Mouse (Mus musculus) neural tube, embryonic 13.5 days (tissue): Measurements from ENCODE around the gene Zfyve28. TPM values are rescaled to one million over a fixed set of nuclear protein-coding genes. Genes with fewer than 3 reads are reported as not detected.

ENCODE experiments used
- ATAC-seq: fragments of 200-750 bp; cut with Nextera tagmentation; 2 replicates; pipeline ENCODE4 v1.8.0; 2017; ENCODE audit warnings: low read depth, mild to moderate bottlenecking, moderate TSS enrichment, moderate library complexity
- H3K27ac ChIP-seq: fragments of 300-500 bp; sonication (generic); replicated peaks from 2 replicates; pipeline ENCODE4 v1.5.1; 2015; ENCODE audit warnings: moderate library complexity, mild to moderate bottlenecking, inconsistent platforms
- H3K27me3 ChIP-seq: fragments of 300-500 bp; sonication (generic); 2 replicates; pipeline ENCODE4 v1.6.1; 2015; ENCODE audit warnings: mild to moderate bottlenecking, inconsistent platforms
- H3K36me3 ChIP-seq: fragments of 300-500 bp; sonication (generic); 2 replicates; pipeline ENCODE4 v1.6.1; 2015; ENCODE audit warnings: mild to moderate bottlenecking, inconsistent platforms
- H3K4me1 ChIP-seq: fragments of 300-500 bp; sonication (generic); replicated peaks from 2 replicates; pipeline ENCODE4 v1.6.1; 2015; ENCODE audit warnings: inconsistent platforms
- H3K4me2 ChIP-seq: fragments of 300-500 bp; sonication (generic); 2 replicates; pipeline ENCODE4 v1.6.1; 2015; ENCODE audit warnings: inconsistent platforms, mild to moderate bottlenecking, moderate library complexity
- H3K4me3 ChIP-seq: fragments of 300-500 bp; sonication (generic); 2 replicates; pipeline ENCODE4 v1.5.1; 2015; ENCODE audit warnings: mild to moderate bottlenecking, inconsistent platforms
- H3K9ac ChIP-seq: fragments of 300-500 bp; sonication (generic); 2 replicates; pipeline ENCODE4 v1.6.1; 2015; ENCODE audit warnings: moderate library complexity, mild to moderate bottlenecking, inconsistent platforms
- H3K9me3 ChIP-seq: fragments of 300-500 bp; sonication (generic); 2 replicates; pipeline ENCODE4 v1.6.1; 2016; ENCODE audit warnings: inconsistent platforms
- WGBS: fragments of 180-500 bp; shearing (Covaris S2); methylation state at CpG from one replicate; pipeline ENCODE4 v1.1.7; 2015; 5-methylcytosine and 5-hydroxymethylcytosine counted together
- polyA plus RNA-seq: library from polyadenylated mRNA; unstranded; fragments of >200 nt; fragmentation: Nextera tagmentation; extraction: Ambion mirVana; gene quantifications from 2 replicates; pipeline ENCODE4 v1.2.1, GENCODE M21; 2015

The Zfyve28 gene
- polyA plus RNA-seq, 1 experiment from 2014 or later, result 6.9 TPM

DNA sequence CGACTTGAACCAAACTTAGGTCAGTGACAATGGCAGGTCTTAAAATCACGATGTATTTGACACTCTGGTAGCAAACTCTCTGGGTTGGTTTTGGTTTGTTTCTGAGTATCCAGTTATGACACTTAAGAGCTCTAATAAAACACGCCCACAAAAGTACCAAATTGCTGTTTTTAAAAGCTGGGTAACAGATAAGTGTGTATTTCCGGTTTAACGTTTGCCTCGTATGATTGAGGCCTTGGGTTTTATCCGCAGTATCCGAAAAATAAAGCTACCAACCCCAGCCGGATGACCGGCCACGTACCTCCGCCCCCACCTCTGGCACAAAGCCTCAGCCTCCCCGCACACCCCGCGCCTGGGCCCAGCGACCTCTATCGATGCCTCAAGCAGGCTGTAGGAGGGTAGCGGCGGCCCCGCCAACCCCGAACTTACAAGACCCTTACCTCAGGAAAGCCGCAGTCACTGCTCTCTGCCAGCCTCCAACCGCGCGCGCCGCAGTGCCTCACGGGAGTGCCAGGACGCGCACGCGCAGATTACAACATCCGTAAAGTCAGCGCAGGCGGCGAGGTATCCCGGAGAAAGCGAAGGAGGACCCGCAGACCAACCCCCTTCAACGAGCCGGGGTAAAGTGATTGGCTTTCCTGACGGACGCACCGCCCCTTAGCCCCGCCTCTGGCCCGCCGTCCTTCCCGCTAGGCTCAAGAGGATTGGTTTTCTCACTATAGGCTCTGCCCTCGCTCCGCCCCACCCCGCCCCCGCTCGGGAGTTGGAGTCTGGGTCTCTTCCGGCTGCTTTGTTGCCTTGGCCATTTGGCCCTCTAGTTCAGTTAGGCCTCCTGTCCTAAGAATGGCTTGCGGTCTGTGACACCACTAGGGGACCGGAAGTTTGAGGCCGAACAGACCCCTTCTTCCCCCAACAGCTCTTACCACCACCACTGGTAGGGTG lies 119.0 kb downstream of the Zfyve28 start, which contains the start of the genes Poln and Haus3:
Poln (minus strand) TSS at position 499 of the 942 bp plus-strand sequence.
Haus3 (minus strand) TSS at position 578 of the 942 bp plus-strand sequence.
- H3K27me3 ChIP-seq, result no peaks in the 10 kb centered on the region
- peaks cover 25% of the 10 kb centered on the region for H3K36me3 ChIP-seq
- peaks cover 44% of the 10 kb centered on the region for H3K4me1 ChIP-seq
- H3K9ac ChIP-seq, result peak within 1 kb of the TSS; percentile 90
- H3K9me3 ChIP-seq, result no peaks in the 10 kb centered on the region
- ATAC-seq, result peak; percentile 100
- H3K4me2 ChIP-seq, result peak within 1 kb of the TSS; percentile 72
- H3K4me3 ChIP-seq, result peak within 1 kb of the TSS; percentile 78
- H3K27ac ChIP-seq, result peak within 1 kb of the TSS; percentile 91
- under 1% methylated on average over 57 of the region's 57 CpGs for WGBS

DNA sequence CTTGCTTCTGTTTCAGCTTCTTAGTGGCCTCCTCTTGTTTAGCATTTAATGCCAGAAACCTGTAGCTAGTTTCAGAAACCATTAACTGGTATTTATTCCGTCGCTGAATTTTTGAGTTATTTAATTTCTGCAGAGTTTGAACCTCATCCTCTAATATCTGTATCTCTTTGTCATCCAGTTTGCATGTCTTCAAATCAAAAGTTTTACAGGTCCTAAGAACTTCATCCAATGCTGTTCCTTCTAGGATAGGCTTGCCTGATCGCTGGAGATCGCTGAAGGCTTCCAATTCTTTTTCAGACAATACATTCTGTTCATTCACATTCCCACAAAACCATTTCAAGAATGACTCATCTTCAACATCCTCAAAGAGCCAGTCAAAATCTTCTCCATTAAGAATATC lies 120.4 kb downstream of the Zfyve28 start:
- H3K36me3 ChIP-seq, result peaks cover 16% of the 10 kb centered on the region
- no peak overlapping the region for H3K4me3 ChIP-seq
- 76% methylated on average over 4 of the region's 4 CpGs for WGBS
- H3K27me3 ChIP-seq, result no peaks in the 10 kb centered on the region
- peak overlapping the region; percentile 2; the same call in 1 of the 2 replicates for H3K4me2 ChIP-seq
- ATAC-seq, result no peak
- H3K9me3 ChIP-seq, result no peaks in the 10 kb centered on the region
- no peak overlapping the region for H3K27ac ChIP-seq
- H3K4me1 ChIP-seq, result peaks cover 44% of the 10 kb centered on the region
- H3K9ac ChIP-seq, result no peak overlapping the region

DNA sequence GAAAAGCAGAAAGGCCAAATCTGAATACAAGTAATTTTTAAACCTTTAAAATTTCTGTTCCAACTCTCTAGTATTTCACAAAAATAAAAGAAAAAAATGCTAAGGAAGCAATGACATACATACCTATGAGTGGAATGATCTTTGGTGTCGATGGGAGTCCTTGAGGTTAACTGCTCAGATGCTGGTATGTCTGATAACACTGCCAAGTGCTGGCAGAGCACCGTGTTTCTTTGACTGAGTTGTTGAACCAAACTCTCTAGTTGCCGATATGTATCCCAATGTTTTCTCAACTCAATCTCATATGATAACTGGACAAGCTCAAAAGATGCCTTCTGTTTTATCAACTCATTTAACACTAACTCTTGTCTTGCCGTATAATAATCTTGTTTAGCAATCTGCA lies 122.5 kb downstream of the Zfyve28 start:
- Histone ChIP-seq H3K4me3 (no peak overlapping the region), H3K4me1 (peaks cover 43% of the 10 kb centered on the region), H3K36me3 (peaks cover 13% of the 10 kb centered on the region), H3K9me3 (no peaks in the 10 kb centered on the region), H3K27ac (no peak overlapping the region), H3K27me3 (no peaks in the 10 kb centered on the region), H3K4me2 (no peak overlapping the region), H3K9ac (no peak overlapping the region)
- 87% methylated on average over 4 of the region's 4 CpGs for WGBS
- no peak for ATAC-seq

DNA sequence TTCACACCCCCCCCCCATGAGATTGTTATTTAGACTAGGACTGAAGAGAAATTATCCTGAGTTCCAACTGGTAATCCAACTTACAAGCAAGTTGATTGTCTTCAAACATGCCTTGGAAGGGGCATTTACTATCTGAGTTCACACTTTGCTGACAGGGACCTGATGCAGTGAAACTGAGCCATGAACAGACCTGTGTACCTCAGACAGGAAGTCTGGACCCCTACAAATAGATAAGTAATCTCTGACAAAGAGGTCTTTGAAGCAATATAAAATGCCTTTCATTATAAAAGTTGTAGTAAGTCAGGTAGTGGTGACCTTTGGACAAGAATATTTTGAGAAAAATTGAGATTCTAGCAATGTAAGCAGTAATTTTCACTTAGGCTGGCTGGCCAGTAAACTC lies 139.8 kb downstream of the Zfyve28 start:
- no peak for ATAC-seq

DNA sequence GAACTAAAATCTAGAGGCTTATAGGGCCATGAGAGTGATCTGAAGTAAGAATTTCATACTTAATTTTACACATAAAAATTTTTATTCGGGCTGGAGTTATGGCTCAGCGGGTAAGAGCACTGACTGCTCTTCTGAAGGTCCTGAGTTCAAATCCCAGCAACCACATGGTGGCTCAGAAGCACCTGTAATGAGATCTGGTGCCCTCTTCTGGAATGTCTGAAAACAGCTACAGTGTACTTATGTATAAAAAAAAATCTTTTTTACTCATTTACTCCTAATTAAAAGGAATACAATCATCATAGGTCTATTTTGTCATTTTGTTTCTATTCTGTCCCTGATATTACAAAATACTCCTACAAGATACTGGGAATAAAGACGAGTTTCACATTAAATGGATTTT lies 140.7 kb downstream of the Zfyve28 start:
- Histone ChIP-seq H3K4me2 (no peak overlapping the region), H3K27me3 (no peaks in the 10 kb centered on the region), H3K9ac (no peak overlapping the region), H3K36me3 (no peaks in the 10 kb centered on the region), H3K4me1 (no peaks in the 10 kb centered on the region), H3K27ac (no peak overlapping the region), H3K9me3 (no peaks in the 10 kb centered on the region), H3K4me3 (no peak overlapping the region)
- 91% methylated on average over 3 of the region's 3 CpGs for WGBS
- ATAC-seq, result no peak

More for the DNA sequence above, 139.8 kb downstream of the Zfyve28 start:
- H3K4me2 ChIP-seq, result no peak overlapping the region
- no peaks in the 10 kb centered on the region for H3K27me3 ChIP-seq
- H3K9ac ChIP-seq, result no peak overlapping the region
- no peaks in the 10 kb centered on the region for H3K4me1 ChIP-seq
- H3K27ac ChIP-seq, result no peak overlapping the region
- no peaks in the 10 kb centered on the region for H3K9me3 ChIP-seq
- H3K36me3 ChIP-seq, result peaks cover 3% of the 10 kb centered on the region; the same call in 1 of the 2 replicates
- H3K4me3 ChIP-seq, result no peak overlapping the region

Other genes with a start within 250 kb of the Zfyve28 start
- gene Poln, start 119.0 kb downstream of the Zfyve28 start, polyA plus RNA-seq, result 0.29 and 1.0 TPM in 2 replicates
- 15.2 and 17.9 TPM in 2 replicates for gene Haus3, start 118.9 kb downstream of the Zfyve28 start, polyA plus RNA-seq
- 27.0 and 31.6 TPM in 2 replicates for gene Mxd4, start 100.7 kb downstream of the Zfyve28 start, polyA plus RNA-seq
- gene Cfap99, start 151 bp upstream of the Zfyve28 start, polyA plus RNA-seq, result not detected in 2 replicates
- 134 and 135 TPM in 2 replicates for gene Rnf4, start 47.8 kb upstream of the Zfyve28 start, polyA plus RNA-seq
- 14.3 and 15.2 TPM in 2 replicates for gene Fam193a, start 81.5 kb upstream of the Zfyve28 start, polyA plus RNA-seq
- gene Tnip2, start 225.5 kb upstream of the Zfyve28 start, polyA plus RNA-seq, result 8.1 and 11.3 TPM in 2 replicates
- 15.0 and 16.7 TPM in 2 replicates for gene Sh3bp2, start 237.4 kb upstream of the Zfyve28 start, polyA plus RNA-seq